Mouse (Mus musculus) telencephalon, adult 2 months (tissue): ENCODE data around the gene Sbno2.

ENCODE experiments used
- DNase-seq: peaks from one replicate; pipeline ENCODE4 v3.0.0-alpha.2; 2011; ENCODE audit warnings: low read depth, low spot score

The Sbno2 gene

DNA sequence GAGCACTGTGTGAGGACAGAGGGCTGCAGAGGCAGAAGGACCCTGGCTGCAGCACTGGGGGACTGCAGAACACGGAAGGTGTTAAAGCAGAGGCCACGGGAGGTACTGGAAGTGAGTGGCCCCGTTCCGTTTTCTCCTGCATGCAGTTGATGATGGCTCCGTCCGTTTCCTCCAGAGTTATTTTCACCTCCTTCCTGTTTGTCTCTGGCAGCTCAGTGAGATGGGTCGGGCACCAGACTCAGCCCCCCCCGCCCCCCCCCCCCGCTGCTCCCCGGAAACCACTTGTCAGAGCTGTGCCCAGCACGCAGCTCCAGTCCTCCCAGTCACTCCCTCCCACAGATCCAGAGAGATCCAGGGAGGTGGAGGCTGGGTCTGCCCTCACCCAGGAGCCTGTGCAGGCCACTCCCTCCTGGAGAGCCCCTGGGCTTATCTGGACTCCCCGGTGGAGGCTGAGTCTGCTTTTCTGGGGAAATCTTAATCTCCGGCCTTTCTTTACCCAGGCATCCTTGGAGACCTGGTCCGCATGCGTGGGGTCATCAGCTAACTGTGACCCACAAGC, 86.6 kb downstream of the Sbno2 start:
- no peak for DNase-seq

DNA sequence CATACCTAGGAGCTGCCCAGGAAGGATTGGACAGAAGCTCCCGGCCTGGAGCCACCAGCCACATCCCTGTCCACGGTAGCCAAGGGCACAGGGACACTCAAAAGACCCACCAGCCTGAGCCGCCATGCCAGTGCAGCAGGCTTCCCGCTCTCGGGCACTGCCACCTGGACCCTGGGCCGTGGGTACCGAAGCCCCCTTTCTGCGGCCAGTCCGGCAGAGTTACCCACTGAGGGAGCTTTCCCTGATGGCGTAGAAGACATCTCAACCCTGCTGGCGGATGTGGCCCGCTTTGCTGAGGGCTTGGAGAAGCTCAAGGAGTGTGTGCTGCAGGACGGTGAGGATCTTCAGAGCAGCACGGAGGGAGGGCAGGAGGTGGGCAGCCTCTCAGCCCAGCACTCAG, 87.6 kb downstream of the Sbno2 start:
- no peak for DNase-seq

DNA sequence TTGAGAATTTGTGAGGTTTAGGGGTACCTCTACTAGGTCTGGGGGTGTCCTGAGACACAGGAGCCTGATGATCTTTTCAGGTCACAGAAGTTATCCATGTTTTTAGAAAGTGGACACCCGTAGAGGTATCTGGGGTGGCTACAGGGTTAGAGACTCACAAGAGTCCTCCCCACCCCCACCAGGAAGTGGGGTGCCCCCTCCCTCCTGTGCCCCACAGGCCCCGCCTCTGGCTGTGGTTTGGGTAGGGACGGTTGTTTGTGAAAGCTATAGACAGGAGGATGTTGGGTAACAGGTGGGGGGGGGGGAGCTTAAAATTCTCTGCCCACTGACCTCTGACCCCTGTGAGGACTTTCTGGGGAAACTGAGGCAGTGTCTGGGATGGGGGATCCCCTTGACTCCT, 88.0 kb downstream of the Sbno2 start:
- no peak for DNase-seq

DNA sequence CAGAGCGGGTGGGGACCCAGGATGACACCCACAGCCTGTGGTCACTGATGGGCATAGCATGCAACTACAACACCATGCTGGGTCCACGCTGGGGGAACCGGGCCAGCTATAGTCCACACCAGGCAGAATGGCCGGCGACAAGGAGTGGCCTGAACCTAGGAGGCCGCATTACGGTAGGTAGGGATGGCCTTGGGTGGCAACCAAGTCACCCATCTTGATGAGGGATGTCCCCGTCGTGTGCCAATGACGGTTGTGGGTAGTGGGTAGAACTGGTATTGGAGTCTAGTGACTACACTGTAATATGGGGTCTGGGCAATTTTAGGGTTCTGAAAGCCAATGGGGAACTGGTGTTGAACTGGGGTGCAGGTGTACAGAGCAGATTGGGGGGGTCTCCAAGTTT, 88.4 kb downstream of the Sbno2 start:
- DNase-seq, result no peak

DNA sequence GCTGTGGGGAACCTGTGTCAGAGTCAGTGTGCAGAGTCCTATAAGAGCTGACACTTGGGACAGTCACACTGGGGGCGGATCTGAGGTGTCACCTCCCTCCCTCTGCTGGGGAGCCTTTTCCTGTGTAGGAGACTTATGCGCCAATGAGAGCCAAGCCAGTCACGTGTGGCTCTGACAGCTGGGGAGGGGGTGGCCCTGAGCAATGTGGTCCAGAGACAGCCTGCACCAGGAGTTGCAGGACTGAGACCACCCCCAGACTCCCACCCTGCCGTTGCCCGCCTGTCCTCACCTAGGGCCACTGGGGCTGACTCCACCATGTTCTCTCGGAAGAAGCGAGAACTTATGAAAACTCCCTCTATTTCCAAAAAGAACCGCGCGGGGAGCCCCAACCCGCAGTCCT, 88.9 kb downstream of the Sbno2 start, which contains the start of gene Arhgap45:
Gene Arhgap45, plus strand, starts transcription at position 143 of the 400 bp plus-strand sequence.
- no peak for DNase-seq

DNA sequence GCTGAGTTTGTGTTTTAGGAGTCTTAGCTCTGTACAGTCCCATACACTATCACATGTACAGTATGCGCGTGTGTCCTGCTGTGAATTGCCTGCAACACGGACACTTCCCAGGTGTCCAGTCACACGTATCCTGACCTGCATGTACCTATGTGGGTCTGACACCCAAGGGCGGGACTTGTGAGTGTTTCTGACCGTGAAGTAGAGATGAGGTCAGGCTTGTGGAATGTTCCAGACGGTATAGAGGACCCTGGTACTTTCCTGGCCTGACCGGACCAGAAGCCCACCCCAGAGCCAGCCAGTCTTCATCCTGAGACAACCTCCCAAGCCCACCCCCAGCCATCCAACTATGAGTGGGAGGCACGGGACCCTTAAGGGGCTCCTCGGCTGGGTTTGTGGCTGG, 89.8 kb downstream of the Sbno2 start:
- no peak for DNase-seq

DNA sequence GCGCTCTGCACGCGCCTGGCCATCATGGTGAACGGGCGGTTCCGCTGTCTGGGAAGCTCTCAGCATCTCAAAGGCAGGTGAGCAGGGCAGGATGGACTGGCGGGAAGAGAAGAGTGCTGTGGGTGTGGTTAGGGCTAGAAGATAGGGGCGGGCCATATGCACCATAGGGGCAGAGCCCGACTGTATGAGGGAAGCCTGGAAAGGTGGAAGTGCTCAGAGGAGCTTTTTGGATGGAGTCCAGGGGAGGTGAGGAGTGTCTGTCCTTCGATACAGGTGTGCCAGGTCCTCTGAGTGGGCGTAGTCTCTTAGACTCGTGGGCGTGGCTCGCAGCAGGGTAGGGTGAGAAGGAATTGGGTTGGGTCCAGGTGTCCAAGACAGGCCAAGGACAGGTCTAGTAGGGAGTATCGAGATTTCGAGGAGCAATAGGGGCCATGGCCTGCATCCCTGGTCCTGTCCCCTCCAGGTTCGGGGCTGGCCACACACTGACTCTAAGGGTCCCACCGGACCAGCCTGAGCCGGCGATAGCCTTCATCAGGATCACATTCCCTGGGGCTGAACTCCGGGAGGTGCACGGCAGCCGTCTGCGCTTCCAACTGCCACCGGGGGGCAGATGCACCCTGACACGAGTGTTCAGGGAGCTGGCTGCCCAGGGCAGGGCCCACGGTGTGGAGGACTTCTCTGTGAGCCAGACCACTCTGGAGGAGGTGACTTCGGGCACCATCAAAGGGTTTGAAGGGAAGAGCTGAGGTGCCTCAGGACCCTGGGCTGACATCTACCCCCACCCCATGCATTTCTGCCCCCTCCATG, 90.7 kb downstream of the Sbno2 start:
- no peak for DNase-seq

DNA sequence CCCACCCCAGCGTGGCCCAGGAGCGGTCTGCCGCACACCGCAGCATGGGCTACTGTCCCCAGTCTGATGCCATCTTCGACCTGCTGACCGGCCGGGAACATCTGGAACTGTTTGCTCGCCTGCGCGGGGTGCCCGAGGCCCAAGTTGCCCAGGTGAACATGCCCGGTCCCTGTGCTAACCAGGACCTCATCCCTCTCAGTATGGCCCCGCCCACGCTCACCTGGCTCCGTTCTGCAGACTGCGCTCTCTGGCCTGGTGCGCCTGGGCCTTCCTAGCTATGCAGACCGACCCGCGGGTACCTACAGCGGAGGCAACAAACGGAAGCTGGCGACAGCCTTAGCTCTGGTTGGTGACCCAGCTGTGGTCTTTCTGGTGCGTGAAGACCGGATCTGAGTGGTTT, 91.8 kb downstream of the Sbno2 start:
- DNase-seq, result no peak

DNA sequence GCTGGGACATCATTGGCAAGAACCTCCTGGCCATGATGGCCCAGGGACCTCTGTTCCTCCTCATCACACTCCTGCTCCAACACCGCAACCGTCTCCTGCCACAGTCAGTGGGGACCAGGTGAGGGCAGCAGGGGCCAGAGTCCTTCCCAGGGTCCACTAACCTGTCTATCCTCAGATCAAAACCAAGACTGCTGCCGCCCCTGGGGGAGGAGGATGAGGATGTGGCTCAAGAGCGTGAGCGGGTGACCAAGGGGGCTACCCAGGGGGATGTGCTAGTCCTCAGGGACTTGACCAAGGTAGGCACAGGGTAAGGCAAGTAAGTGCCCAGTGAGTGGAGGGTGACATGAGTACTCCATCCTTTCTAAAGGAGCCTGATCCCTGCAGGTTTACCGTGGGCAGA, 93.6 kb downstream of the Sbno2 start:
- no peak for DNase-seq
